Mouse (Mus musculus): ENCODE data around the gene Vps35l. TPM values are rescaled to one million over a fixed set of nuclear protein-coding genes. Genes with fewer than 3 reads are reported as not detected.

Gene Vps35l
- 10 to 100 TPM; 24.6 to 48.7 TPM for polyA plus RNA-seq (2012; fragmentation: generic; extraction: Trizol)

GRCm38 (mm10) chr7:118739975-118740531, at the start of gene Vps35l:
Gene Vps35l, plus strand, starts transcription at chr7:118740226.

GRCm38 (mm10) chr7:118705101-118705961, 34.7 kb upstream of the Vps35l start, which contains the start of gene Gde1:
Gene Gde1, minus strand, starts transcription at chr7:118705778.

DNA sequence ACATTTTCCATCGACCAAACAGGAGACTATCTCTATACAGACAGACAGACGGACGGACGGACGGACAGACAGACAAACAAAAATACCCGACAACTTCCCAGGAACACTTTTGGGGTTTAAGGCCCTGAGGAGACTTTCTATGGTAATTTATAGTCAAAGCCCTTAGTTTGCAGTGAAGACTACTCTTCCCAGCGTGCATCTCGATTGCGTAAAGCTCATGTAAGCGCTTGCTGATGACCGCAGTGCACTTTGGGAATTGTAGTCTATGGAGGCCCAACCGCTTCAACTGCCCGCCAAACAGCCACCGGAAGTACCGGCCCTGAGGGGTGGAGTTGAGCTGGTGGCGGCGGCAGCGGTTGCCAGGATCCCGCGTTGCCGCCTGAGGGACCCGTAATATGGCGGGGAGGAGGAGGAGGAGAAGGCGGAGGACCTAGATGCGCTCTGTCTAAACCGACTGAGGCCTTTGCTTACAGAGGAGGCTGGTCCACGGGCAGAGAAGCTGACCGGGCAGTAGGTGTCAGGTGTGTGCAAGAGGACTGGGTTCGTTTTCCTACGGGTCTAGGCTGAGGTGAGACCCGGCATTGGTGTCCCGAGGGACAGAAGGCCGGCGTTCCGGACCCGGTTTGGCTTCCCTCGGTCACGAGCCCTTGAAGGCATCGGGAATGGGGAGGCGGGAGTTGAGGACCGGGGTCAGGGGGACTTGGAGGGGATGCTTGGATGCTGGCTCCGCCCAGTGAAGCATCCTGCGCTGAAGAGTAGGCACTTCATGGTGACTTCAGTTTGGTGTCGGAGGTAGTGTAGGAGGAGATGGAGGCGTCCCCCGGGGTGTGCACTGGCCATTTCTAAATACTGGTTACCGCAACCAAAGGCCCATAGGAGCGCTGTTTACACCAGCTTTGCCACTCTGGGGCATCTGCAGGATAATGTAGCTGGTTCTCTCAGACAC, 27.5 kb upstream of the Vps35l start, which contains the start of gene Ccp110:
Ccp110 (plus strand) TSS at position 325 of the 946 bp plus-strand sequence.

GRCm38 (mm10) chr7:118855171-118855876, 115.3 kb downstream of the Vps35l start, which contains the start of gene Iqck:
Gene Iqck, plus strand, starts transcription at chr7:118855752.

GRCm38 (mm10) chr7:118855877-118856304, 115.9 kb downstream of the Vps35l start, which contains the start of gene Knop1:
Gene Knop1, minus strand, starts transcription at chr7:118856254.

Other genes with a start within 250 kb of the Vps35l start
- 10 to 100 TPM in 1 of 2 experiments, 1 to 10 TPM in 1; 3.0 to 13.7 TPM for gene Itpripl2, start 248.3 kb upstream of the Vps35l start, polyA plus RNA-seq (2012; fragmentation: generic; extraction: Trizol)
- gene Coq7, start 206.9 kb upstream of the Vps35l start, polyA plus RNA-seq (2012; fragmentation: generic; extraction: Trizol): 10 to 100 TPM; 25.2 to 49.3 TPM
- not detected for gene Tmc7, start 155.5 kb upstream of the Vps35l start, polyA plus RNA-seq (2012; fragmentation: generic; extraction: Trizol)
- gene Tmc5, start 142.9 kb upstream of the Vps35l start, polyA plus RNA-seq (2012; fragmentation: generic; extraction: Trizol): not detected
- gene Gde1, start 34.4 kb upstream of the Vps35l start, polyA plus RNA-seq (2012; fragmentation: generic; extraction: Trizol): 10 to 100 TPM; 35.4 to 67.8 TPM
- gene Ccp110, start 27.7 kb upstream of the Vps35l start, polyA plus RNA-seq (2012; fragmentation: generic; extraction: Trizol): 1 to 10 TPM in 1 of 2 experiments, under 1 TPM in 1; 0.19 to 1.3 TPM
- 1 to 10 TPM; 1.3 to 2.0 TPM for gene Iqck, start 115.5 kb downstream of the Vps35l start, polyA plus RNA-seq (2012; fragmentation: generic; extraction: Trizol)
- gene Knop1, start 116.0 kb downstream of the Vps35l start, polyA plus RNA-seq (2012; fragmentation: generic; extraction: Trizol): 10 to 100 TPM; 13.0 to 13.5 TPM